In genomic region chr9:44919606-44920005, GRCm38 (mm10) we compare ENCODE assay signal across 8 mouse cellular contexts. TPM values are rescaled to one million over a fixed set of nuclear protein-coding genes. Genes with fewer than 3 reads are reported as not detected.
A peak's percentile ranks its signal among the peaks of the same experiment; 100 is the strongest.
DNase-seq lines count a peak whose midpoint lies in the region; ATAC-seq and TF ChIP-seq lines count a peak whose summit lies in the region.

No protein-coding gene starts in this region.

- H3K4me2 ChIP-seq in intestine, embryonic 15.5 days (replicated peaks) = peak overlapping the region; percentile 72
- H3K4me2 ChIP-seq in neural tube, embryonic 13.5 days = peak overlapping the region; percentile 82

- no peak for TF ChIP-seq CTCF in liver, adult 2 months (IDR thresholded peaks at IDR 0.05; ENCODE audit: low read depth, low read length)

- no peak for ATAC-seq in intestine, embryonic 15.5 days
- ATAC-seq in neural tube, embryonic 13.5 days (ENCODE audit: low read depth) = no peak
- ATAC-seq in frontal cortex, adult (ENCODE audit: low TSS enrichment) = no peak
- ATAC-seq in CD4-positive, CD25-positive, alpha-beta regulatory T cell, adult 4 months = no peak

- peaks cover 13% of the 10 kb centered on the region for H3K36me3 ChIP-seq in liver, adult 2 months (ENCODE audit: control insufficient read depth, insufficient read depth, low read length)
- H3K36me3 ChIP-seq in embryonic facial prominence, embryonic 10.5 days (replicated peaks) = no peaks in the 10 kb centered on the region
- H3K36me3 ChIP-seq in intestine, embryonic 15.5 days = no peaks in the 10 kb centered on the region
- no peaks in the 10 kb centered on the region for H3K36me3 ChIP-seq in neural tube, embryonic 13.5 days

- DNase-seq in liver, adult 2 months (ENCODE audit: extremely low read depth, low read depth, low spot score) = no peak
- no peak for DNase-seq in liver
- no peak for DNase-seq in embryonic facial prominence, embryonic 10.5 days (ENCODE audit: low spot score)
- no peak for DNase-seq in layer of hippocampus, postnatal 36 days

- H3K9me3 ChIP-seq in embryonic facial prominence, embryonic 10.5 days = no peaks in the 10 kb centered on the region
- no peaks in the 10 kb centered on the region for H3K9me3 ChIP-seq in intestine, embryonic 15.5 days
- H3K9me3 ChIP-seq in neural tube, embryonic 13.5 days = no peaks in the 10 kb centered on the region

- WGBS in liver, adult 2 months = 17% methylated on average over 2 of the region's 2 CpGs
- WGBS in embryonic facial prominence, embryonic 10.5 days = 41% methylated on average over 2 of the region's 2 CpGs
- WGBS in intestine, embryonic 15.5 days = 35% methylated on average over 2 of the region's 2 CpGs
- 44% methylated on average over 2 of the region's 2 CpGs for WGBS in neural tube, embryonic 13.5 days

- peaks cover 7% of the 10 kb centered on the region for H3K4me1 ChIP-seq in liver, adult 2 months (ENCODE audit: control insufficient read depth, insufficient read depth, low read length)
- peaks cover 14% of the 10 kb centered on the region for H3K4me1 ChIP-seq in embryonic facial prominence, embryonic 10.5 days
- 0 out of 2 replicates have a peak, but pooled peaks cover 12% of the 10 kb centered on the region for H3K4me1 ChIP-seq in intestine, embryonic 15.5 days (replicated peaks)
- peaks cover 32% of the 10 kb centered on the region for H3K4me1 ChIP-seq in neural tube, embryonic 13.5 days (replicated peaks)

- H3K27ac ChIP-seq in liver, adult 2 months (replicated peaks; ENCODE audit: insufficient read depth, low read depth, low read length) = no peak overlapping the region; the same call in 1 of the 2 replicates
- no peak overlapping the region for H3K27ac ChIP-seq in embryonic facial prominence, embryonic 10.5 days (replicated peaks)
- H3K27ac ChIP-seq in intestine, embryonic 15.5 days = no peak overlapping the region
- no peak overlapping the region for H3K27ac ChIP-seq in neural tube, embryonic 13.5 days (replicated peaks)

- H3K27me3 ChIP-seq in liver, adult 2 months (ENCODE audit: control insufficient read depth, insufficient read depth, low read length) = no peaks in the 10 kb centered on the region
- H3K27me3 ChIP-seq in embryonic facial prominence, embryonic 10.5 days (replicated peaks; ENCODE audit: low read depth, poor library complexity, severe bottlenecking) = no peaks in the 10 kb centered on the region
- H3K27me3 ChIP-seq in intestine, embryonic 15.5 days (replicated peaks) = no peaks in the 10 kb centered on the region
- H3K27me3 ChIP-seq in neural tube, embryonic 13.5 days = no peaks in the 10 kb centered on the region

- peak overlapping the region; percentile 99 for H3K4me3 ChIP-seq in liver, adult 2 months (ENCODE audit: insufficient read depth, low read depth, low read length)
- peak overlapping the region; percentile 84 for H3K4me3 ChIP-seq in embryonic facial prominence, embryonic 10.5 days
- H3K4me3 ChIP-seq in intestine, embryonic 15.5 days (replicated peaks) = peak overlapping the region; percentile 93
- H3K4me3 ChIP-seq in neural tube, embryonic 13.5 days = peak overlapping the region; percentile 94

- H3K9ac ChIP-seq in liver, adult 2 months (ENCODE audit: low read depth, low read length) = peak overlapping the region; percentile 55; the same call in 1 of the 2 replicates
- H3K9ac ChIP-seq in intestine, embryonic 15.5 days = peak overlapping the region; percentile 95
- H3K9ac ChIP-seq in neural tube, embryonic 13.5 days = peak overlapping the region; percentile 92

- no peak for TF ChIP-seq POLR2A in liver, adult 2 months (IDR thresholded peaks at IDR 0.05; ENCODE audit: extremely low read depth, insufficient read depth, low read length)

- peaks cover 13% of the 10 kb centered on the region for H3K79me2 ChIP-seq in liver, adult 2 months (ENCODE audit: control insufficient read depth, insufficient read depth, low read length)

RNA-seq across cellular contexts. Expression of gene Atp5l, which starts 0.9 kb away (rescaled TPM):
- total RNA-seq in liver, adult 2 months (2014; rRNA removed) = 572 and 586 TPM in 2 replicates
- 230 and 372 TPM in 2 replicates for polyA plus RNA-seq in liver, adult 2 months (2012; rRNA removed)
- 499 and 516 TPM in 2 replicates for polyA plus RNA-seq in embryonic facial prominence, embryonic 10.5 days (2016; fragmentation: Nextera tagmentation; extraction: Ambion mirVana)
- 920 and 926 TPM in 2 replicates for polyA plus RNA-seq in intestine, embryonic 15.5 days (2015; fragmentation: Nextera tagmentation; extraction: Ambion mirVana)
- polyA plus RNA-seq in neural tube, embryonic 13.5 days (2015; fragmentation: Nextera tagmentation; extraction: Ambion mirVana) = 725 and 838 TPM in 2 replicates
- 100 to 1,000 TPM; 339 to 375 TPM for total RNA-seq in layer of hippocampus, postnatal 36 days (2021)
- 100 to 1,000 TPM; 416 to 524 TPM for polyA plus RNA-seq in CD4-positive, CD25-positive, alpha-beta regulatory T cell, adult 4 months (2017; shearing (Covaris generic))

RNA-seq across cellular contexts. Expression of gene Kmt2a, which starts 38.5 kb away (rescaled TPM):
- 1.9 and 2.8 TPM in 2 replicates for total RNA-seq in liver, adult 2 months (2014; rRNA removed)
- polyA plus RNA-seq in liver, adult 2 months (2012; rRNA removed) = 3.9 and 5.3 TPM in 2 replicates
- polyA plus RNA-seq in embryonic facial prominence, embryonic 10.5 days (2016; fragmentation: Nextera tagmentation; extraction: Ambion mirVana) = 14.1 and 14.9 TPM in 2 replicates
- polyA plus RNA-seq in intestine, embryonic 15.5 days (2015; fragmentation: Nextera tagmentation; extraction: Ambion mirVana) = 11.5 and 13.1 TPM in 2 replicates
- polyA plus RNA-seq in neural tube, embryonic 13.5 days (2015; fragmentation: Nextera tagmentation; extraction: Ambion mirVana) = 20.9 and 25.0 TPM in 2 replicates
- 10 to 100 TPM; 61.3 to 78.3 TPM for total RNA-seq in layer of hippocampus, postnatal 36 days (2021)
- 10 to 100 TPM; 34.7 to 41.1 TPM for polyA plus RNA-seq in CD4-positive, CD25-positive, alpha-beta regulatory T cell, adult 4 months (2017; shearing (Covaris generic))

RNA-seq across cellular contexts. Expression of gene Ube4a, which starts 45.8 kb away (rescaled TPM):
- 33.6 and 37.0 TPM in 2 replicates for total RNA-seq in liver, adult 2 months (2014; rRNA removed)
- polyA plus RNA-seq in liver, adult 2 months (2012; rRNA removed) = 11.6 and 11.9 TPM in 2 replicates
- polyA plus RNA-seq in embryonic facial prominence, embryonic 10.5 days (2016; fragmentation: Nextera tagmentation; extraction: Ambion mirVana) = 23.2 and 23.7 TPM in 2 replicates
- 24.2 and 24.6 TPM in 2 replicates for polyA plus RNA-seq in intestine, embryonic 15.5 days (2015; fragmentation: Nextera tagmentation; extraction: Ambion mirVana)
- polyA plus RNA-seq in neural tube, embryonic 13.5 days (2015; fragmentation: Nextera tagmentation; extraction: Ambion mirVana) = 38.1 and 39.8 TPM in 2 replicates
- 10 to 100 TPM; 72.1 to 78.3 TPM for total RNA-seq in layer of hippocampus, postnatal 36 days (2021)
- 10 to 100 TPM; 26.6 to 40.4 TPM for polyA plus RNA-seq in CD4-positive, CD25-positive, alpha-beta regulatory T cell, adult 4 months (2017; shearing (Covaris generic))
